Mouse (Mus musculus) midbrain, embryonic 14.5 days (tissue): ENCODE results near the gene Nkap. TPM values are rescaled to one million over a fixed set of nuclear protein-coding genes. Genes with fewer than 3 reads are reported as not detected.
"Not testable (repeated sequence)": the region's sequence is repeated elsewhere in the genome, so short reads cannot be mapped to it uniquely, and the experiment has no call there.

ENCODE experiments used
- ATAC-seq: fragments of 200-750 bp; cut with Nextera tagmentation; 2 replicates; pipeline ENCODE4 v1.8.0; 2017; ENCODE audit warnings: moderate number of reproducible peaks, moderate library complexity; ENCODE audit not compliant: low FRiP score, low TSS enrichment
- DNase-seq: peaks from one replicate; pipeline ENCODE4 v3.0.0-alpha.2; 2015
- H3K27ac ChIP-seq: fragments of 300-500 bp; sonication (generic); replicated peaks from 2 replicates; pipeline ENCODE4 v1.5.1; 2014; ENCODE audit warnings: mild to moderate bottlenecking, low read depth, low read length, moderate library complexity
- H3K27me3 ChIP-seq: fragments of 300-500 bp; sonication (generic); 2 replicates; pipeline ENCODE4 v1.6.1; 2014; ENCODE audit warnings: low read length, control low read depth, mixed read lengths; ENCODE audit not compliant: control insufficient read depth, insufficient read depth
- H3K36me3 ChIP-seq: fragments of 300-500 bp; sonication (generic); 2 replicates; pipeline ENCODE4 v1.6.1; 2014; ENCODE audit warnings: low read length, control low read depth; ENCODE audit not compliant: control insufficient read depth, insufficient read depth
- H3K4me1 ChIP-seq: fragments of 300-500 bp; sonication (generic); 2 replicates; pipeline ENCODE4 v1.6.1; 2014; ENCODE audit warnings: mild to moderate bottlenecking, antibody characterized with exemption, low read length, control low read depth; ENCODE audit not compliant: control insufficient read depth, insufficient read depth
- H3K4me2 ChIP-seq: fragments of 300-500 bp; sonication (generic); 2 replicates; pipeline ENCODE4 v1.6.1; 2014; ENCODE audit warnings: mild to moderate bottlenecking, low read length, moderate library complexity
- H3K4me3 ChIP-seq: fragments of 300-500 bp; sonication (generic); replicated peaks from 2 replicates; pipeline ENCODE4 v1.5.1; 2014; ENCODE audit warnings: low read depth, low read length
- H3K9ac ChIP-seq: fragments of 300-500 bp; sonication (generic); replicated peaks from 2 replicates; pipeline ENCODE4 v1.6.1; 2014; ENCODE audit warnings: mild to moderate bottlenecking, low read length, moderate library complexity
- H3K9me3 ChIP-seq: fragments of 300-500 bp; sonication (generic); 2 replicates; pipeline ENCODE4 v1.6.1; 2016; ENCODE audit warnings: low read length, control low read depth, mixed read lengths; ENCODE audit not compliant: control insufficient read depth
- WGBS: fragments of 180-500 bp; shearing (Covaris S2); extraction: QIAGEN DNeasy Blood & Tissue Kit; methylation state at CpG from one replicate; pipeline ENCODE4 v1.1.7; 2014; 5-methylcytosine and 5-hydroxymethylcytosine counted together
- polyA plus RNA-seq: library from polyadenylated mRNA; unstranded; fragments of >200 nt; fragmentation: Nextera tagmentation; extraction: Ambion mirVana; gene quantifications from 2 replicates; pipeline ENCODE4 v1.2.1, GENCODE M21; 2014

The Nkap gene
- polyA plus RNA-seq, 1 experiment from 2014 or later: 29.4 TPM

GRCm38 (mm10) chrX:37168742-37169141, 42.1 kb downstream of the Nkap start, which contains the start of gene Akap14:
Akap14 (minus strand) TSS chrX:37168842.
- ATAC-seq (no peak), DNase-seq (no peak)
- no peaks in the 10 kb centered on the region for H3K4me1 ChIP-seq
- no peak within 1 kb of the TSS for H3K4me3 ChIP-seq
- H3K9me3 ChIP-seq: no peaks in the 10 kb centered on the region
- 44% methylated on average over 5 of the region's 5 CpGs for WGBS
- H3K27ac ChIP-seq: no peak within 1 kb of the TSS
- H3K4me2 ChIP-seq: no peak within 1 kb of the TSS
- no peak within 1 kb of the TSS for H3K9ac ChIP-seq
- no peaks in the 10 kb centered on the region for H3K36me3 ChIP-seq
- no peaks in the 10 kb centered on the region for H3K27me3 ChIP-seq

- 70% methylated on average over 6 of the region's 8 CpGs for WGBS
- DNase-seq, H3K27ac ChIP-seq, H3K9ac ChIP-seq, H3K4me2 ChIP-seq, H3K27me3 ChIP-seq, ATAC-seq, H3K4me1 ChIP-seq, H3K4me3 ChIP-seq, H3K36me3 ChIP-seq, H3K9me3 ChIP-seq: not testable (repeated sequence)
Observed at GRCm38 (mm10) chrX:37184401-37184800, 57.8 kb downstream of the Nkap start.

DNA sequence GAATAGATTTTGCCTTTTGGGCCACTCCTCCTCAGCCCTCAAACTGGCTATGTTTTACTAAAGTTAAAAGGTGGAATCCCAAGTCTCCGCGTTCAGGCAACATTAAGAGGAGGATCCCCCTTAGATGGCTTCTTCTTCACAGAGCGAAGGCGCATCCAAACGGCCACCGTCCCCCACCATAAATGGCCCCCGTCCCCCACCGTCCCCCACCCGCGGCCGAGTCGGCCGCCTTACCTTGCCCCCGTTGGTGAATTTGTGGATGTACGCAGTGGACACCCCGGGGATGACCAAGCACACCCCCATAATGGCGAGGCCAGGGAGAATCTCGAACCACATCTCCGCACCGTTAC, 64.1 kb downstream of the Nkap start:
- no peak for ATAC-seq
- WGBS: 21% methylated on average over 20 of the region's 20 CpGs
- H3K27ac ChIP-seq: peak overlapping the region; percentile 41

DNA sequence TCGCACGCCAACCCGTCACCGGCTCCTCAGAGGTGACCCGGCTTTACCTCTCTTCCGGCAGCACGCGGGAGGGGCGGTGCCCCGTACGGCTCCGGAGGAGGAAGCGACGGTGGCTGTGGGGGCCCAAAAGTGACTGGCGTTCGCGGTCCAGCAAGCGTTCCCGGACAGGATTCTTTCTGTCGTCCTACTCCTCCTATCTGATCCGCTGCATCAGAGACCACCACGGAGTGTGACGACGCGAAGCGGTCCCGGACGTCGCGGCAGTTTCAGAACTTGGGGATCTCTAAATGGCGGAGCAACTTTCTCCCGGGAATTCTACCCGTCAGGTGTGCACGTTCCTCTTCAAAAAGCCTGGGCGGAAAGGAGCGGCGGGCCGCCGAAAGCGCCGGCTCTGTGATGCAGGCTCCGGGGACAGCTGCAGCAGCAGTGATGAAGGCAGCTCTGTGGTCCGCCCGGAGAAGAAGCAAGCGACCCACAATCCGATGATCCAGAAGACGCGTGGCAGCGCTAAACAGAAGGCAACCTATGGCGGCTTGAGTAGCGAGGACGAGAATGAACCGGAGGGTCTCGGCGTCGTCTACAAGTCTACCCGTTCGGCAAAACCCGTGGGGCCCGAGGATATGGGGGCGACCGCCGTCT, 64.6 kb downstream of the Nkap start, which contains the start of the genes Ndufa1 and Rnf113a1:
Ndufa1 (minus strand) TSS at position 59 of the 639 bp plus-strand sequence.
Rnf113a1 (plus strand) TSS at position 141 of the 639 bp plus-strand sequence.
- peak within 1 kb of the TSS; percentile 51 for H3K4me3 ChIP-seq
- peak; percentile 92 for ATAC-seq
- peak within 1 kb of the TSS; percentile 75 for H3K27ac ChIP-seq
- H3K4me1 ChIP-seq: 0 out of 2 replicates have a peak, but pooled peaks cover 3% of the 10 kb centered on the region
- 0 out of 2 replicates have a peak, but pooled peaks cover 3% of the 10 kb centered on the region for H3K36me3 ChIP-seq
- 23% methylated on average over 61 of the region's 63 CpGs for WGBS
- peak; percentile 89 for DNase-seq
- no peaks in the 10 kb centered on the region for H3K27me3 ChIP-seq
- H3K9me3 ChIP-seq: no peaks in the 10 kb centered on the region
- H3K4me2 ChIP-seq: peak within 1 kb of the TSS; percentile 58
- peak within 1 kb of the TSS; percentile 60 for H3K9ac ChIP-seq

More for the DNA sequence above, 64.1 kb downstream of the Nkap start:
- Histone ChIP-seq H3K9ac (peak overlapping the region; percentile 60; the same call in 1 of the 2 replicates), H3K4me1 (0 out of 2 replicates have a peak, but pooled peaks cover 3% of the 10 kb centered on the region), H3K4me2 (peak overlapping the region; percentile 58), H3K4me3 (peak overlapping the region; percentile 51), H3K9me3 (no peaks in the 10 kb centered on the region), H3K27me3 (no peaks in the 10 kb centered on the region), H3K36me3 (0 out of 2 replicates have a peak, but pooled peaks cover 3% of the 10 kb centered on the region)
- DNase-seq: no peak

DNA sequence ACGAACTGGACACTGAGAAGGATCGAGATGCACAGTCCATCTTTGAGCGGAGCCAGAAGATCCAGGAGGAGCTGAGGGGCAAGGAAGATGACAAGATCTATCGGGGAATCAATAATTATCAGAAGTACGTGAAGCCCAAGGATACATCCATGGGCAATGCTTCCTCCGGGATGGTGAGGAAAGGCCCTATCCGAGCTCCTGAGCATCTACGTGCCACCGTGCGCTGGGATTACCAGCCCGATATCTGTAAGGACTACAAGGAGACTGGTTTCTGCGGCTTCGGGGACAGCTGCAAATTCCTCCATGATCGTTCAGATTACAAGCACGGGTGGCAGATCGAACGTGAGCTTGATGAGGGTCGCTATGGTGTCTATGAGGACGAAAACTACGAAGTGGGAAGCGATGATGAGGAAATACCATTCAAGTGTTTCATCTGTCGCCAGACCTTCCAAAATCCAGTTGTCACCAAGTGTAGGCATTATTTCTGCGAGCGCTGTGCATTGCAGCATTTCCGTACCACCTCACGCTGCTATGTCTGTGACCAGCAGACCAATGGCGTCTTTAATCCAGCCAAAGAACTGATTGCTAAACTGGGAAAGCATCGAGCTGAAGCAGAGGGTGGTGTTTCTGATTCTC, 65.3 kb downstream of the Nkap start:
- peak; percentile 41 for DNase-seq
- 0 out of 2 replicates have a peak, but pooled peaks cover 3% of the 10 kb centered on the region for H3K4me1 ChIP-seq
- H3K36me3 ChIP-seq: 0 out of 2 replicates have a peak, but pooled peaks cover 2% of the 10 kb centered on the region
- H3K4me3 ChIP-seq: peak overlapping the region; percentile 51
- ATAC-seq: peak; percentile 19
- peak overlapping the region; percentile 58 for H3K4me2 ChIP-seq
- no peaks in the 10 kb centered on the region for H3K9me3 ChIP-seq
- H3K27ac ChIP-seq: peak overlapping the region; percentile 75
- H3K27me3 ChIP-seq: no peaks in the 10 kb centered on the region
- WGBS: 32% methylated on average over 28 of the region's 28 CpGs
- H3K9ac ChIP-seq: peak overlapping the region; percentile 60

GRCm38 (mm10) chrX:37198676-37199075, 72.1 kb downstream of the Nkap start:
- no peak for DNase-seq

More at GRCm38 (mm10) chrX:37198676-37199075, 72.1 kb downstream of the Nkap start:
- ATAC-seq: no peak
- Histone ChIP-seq H3K9ac (no peak overlapping the region), H3K9me3 (no peaks in the 10 kb centered on the region), H3K4me2 (no peak overlapping the region), H3K36me3 (no peaks in the 10 kb centered on the region), H3K4me3 (no peak overlapping the region), H3K27ac (no peak overlapping the region), H3K4me1 (no peaks in the 10 kb centered on the region), H3K27me3 (no peaks in the 10 kb centered on the region)
- 56% methylated on average over 8 of the region's 8 CpGs for WGBS

Other genes with a start within 250 kb of the Nkap start
- gene Nkrf, start 223.9 kb upstream of the Nkap start, polyA plus RNA-seq: 17.5 and 20.0 TPM in 2 replicates
- 62.2 and 76.7 TPM in 2 replicates for gene Sept6, start 135.0 kb upstream of the Nkap start, polyA plus RNA-seq
- gene Sowahd, start 78.0 kb upstream of the Nkap start, polyA plus RNA-seq: not detected in 2 replicates
- 348 and 369 TPM in 2 replicates for gene Rpl39, start 41.4 kb upstream of the Nkap start, polyA plus RNA-seq
- gene Upf3b, start 16.5 kb upstream of the Nkap start, polyA plus RNA-seq: 26.6 and 28.8 TPM in 2 replicates
- gene Akap14, start 42.0 kb downstream of the Nkap start, polyA plus RNA-seq: 0.22 and 0.63 TPM in 2 replicates
- gene Ndufa1, start 64.4 kb downstream of the Nkap start, polyA plus RNA-seq: 577 and 838 TPM in 2 replicates
- 20.5 and 20.8 TPM in 2 replicates for gene Rnf113a1, start 64.5 kb downstream of the Nkap start, polyA plus RNA-seq
- not detected in 2 replicates for gene Gm9, start 84.2 kb downstream of the Nkap start, polyA plus RNA-seq
- gene Rhox1, start 95.5 kb downstream of the Nkap start, polyA plus RNA-seq: not detected in 2 replicates
- gene Rhox2a, start 118.2 kb downstream of the Nkap start, polyA plus RNA-seq: not detected in 2 replicates
- gene Rhox3a, start 123.1 kb downstream of the Nkap start, polyA plus RNA-seq: not detected in 2 replicates
- gene Rhox4a, start 138.5 kb downstream of the Nkap start, polyA plus RNA-seq: not detected in 2 replicates